Mouse (Mus musculus): ENCODE data around the gene Mgp. TPM values are rescaled to one million over a fixed set of nuclear protein-coding genes. Genes with fewer than 3 reads are reported as not detected.

Mgp gene
- polyA plus RNA-seq, 1 experiment, result 132 TPM

GRCm38 (mm10) chr6:136856071-136856636 lies 19.5 kb downstream of the Mgp start:
- Histone ChIP-seq H3K27me3 (ENCODE audit: control insufficient read depth, insufficient read depth, insufficient read length) (no peaks in the 10 kb centered on the region), H3ac (ENCODE audit: control insufficient read depth, insufficient read length) (no peak overlapping the region), H3K4me3 (no peak overlapping the region), H3K36me3 (ENCODE audit: control insufficient read depth, insufficient read depth) (no peaks in the 10 kb centered on the region), H3K4me2 (ENCODE audit: low read depth) (no peak overlapping the region), H3K79me2 (ENCODE audit: control insufficient read depth, insufficient read depth) (no peaks in the 10 kb centered on the region)
- no peak for TF ChIP-seq MAX (IDR thresholded peaks at IDR 0.05; ENCODE audit: low read depth)
- no peak for TF ChIP-seq POLR2AphosphoS2 (IDR thresholded peaks at IDR 0.05; ENCODE audit: insufficient read length, low read depth)
- TF ChIP-seq USF1 (IDR thresholded peaks at IDR 0.05; ENCODE audit: low read depth), result no peak
- TF ChIP-seq MYOD1 (IDR thresholded peaks at IDR 0.05; ENCODE audit: control insufficient read depth in 1 of 3, insufficient read length in 2 of 3, low read depth in 2 of 3), result no peak
- no peak for TF ChIP-seq TCF3 (IDR thresholded peaks at IDR 0.05; ENCODE audit: insufficient read length, low read depth)
- TF ChIP-seq SRF (IDR thresholded peaks at IDR 0.05; ENCODE audit: control insufficient read depth, insufficient read length, low read depth), result no peak

- H3K79me2 ChIP-seq (ENCODE audit: control insufficient read depth, insufficient read depth), result no peaks in the 10 kb centered on the region
- H3K36me3 ChIP-seq (ENCODE audit: control insufficient read depth, insufficient read depth), result no peaks in the 10 kb centered on the region
- no peak overlapping the region for H3ac ChIP-seq (ENCODE audit: control insufficient read depth, insufficient read length)
- no peak for TF ChIP-seq SRF (IDR thresholded peaks at IDR 0.05; ENCODE audit: control insufficient read depth, insufficient read length, low read depth)
- TF ChIP-seq MAX (IDR thresholded peaks at IDR 0.05; ENCODE audit: low read depth), result no peak
- no peak for TF ChIP-seq MYOD1 (IDR thresholded peaks at IDR 0.05; ENCODE audit: control insufficient read depth in 1 of 3, insufficient read length in 2 of 3, low read depth in 2 of 3)
- TF ChIP-seq USF1 (IDR thresholded peaks at IDR 0.05; ENCODE audit: low read depth), result no peak
- no peak for TF ChIP-seq POLR2AphosphoS2 (IDR thresholded peaks at IDR 0.05; ENCODE audit: insufficient read length, low read depth)
- TF ChIP-seq TCF12 (IDR thresholded peaks at IDR 0.05; ENCODE audit: insufficient read depth, poor library complexity, severe bottlenecking), result no peak
- no peak for TF ChIP-seq POLR2A (IDR thresholded peaks at IDR 0.05; ENCODE audit: insufficient read length, low read depth)
- no peak for TF ChIP-seq TCF3 (IDR thresholded peaks at IDR 0.05; ENCODE audit: insufficient read length, low read depth)
- no peak for TF ChIP-seq REST (IDR thresholded peaks at IDR 0.05; ENCODE audit: insufficient read depth, insufficient read length)
- no peak for TF ChIP-seq E2F4 (IDR thresholded peaks at IDR 0.05; ENCODE audit: insufficient read depth)
- TF ChIP-seq CEBPB (IDR thresholded peaks at IDR 0.05; ENCODE audit: insufficient read depth, poor library complexity, severe bottlenecking), result no peak
- TF ChIP-seq MYOG (IDR thresholded peaks at IDR 0.05; ENCODE audit: control insufficient read depth in 1 of 3, insufficient read depth in 1 of 3, insufficient read length in 2 of 3, low read depth in 2 of 3), result no peak
- no peak overlapping the region for H3K4me2 ChIP-seq (ENCODE audit: low read depth)
- no peaks in the 10 kb centered on the region for H3K27me3 ChIP-seq (ENCODE audit: control insufficient read depth, insufficient read depth, insufficient read length)
- no peak overlapping the region for H3K4me3 ChIP-seq
Measured at GRCm38 (mm10) chr6:136855183-136855582, 20.4 kb downstream of the Mgp start.

GRCm38 (mm10) chr6:136854361-136854781 lies 21.3 kb downstream of the Mgp start:
- TF ChIP-seq POLR2AphosphoS2 (IDR thresholded peaks at IDR 0.05; ENCODE audit: insufficient read length, low read depth) (no peak), SRF (IDR thresholded peaks at IDR 0.05; ENCODE audit: control insufficient read depth, insufficient read length, low read depth) (no peak), TCF12 (IDR thresholded peaks at IDR 0.05; ENCODE audit: insufficient read depth, poor library complexity, severe bottlenecking) (no peak), MYOD1 (IDR thresholded peaks at IDR 0.05; ENCODE audit: control insufficient read depth in 1 of 3, insufficient read length in 2 of 3, low read depth in 2 of 3) (no peak), MYOG (IDR thresholded peaks at IDR 0.05; ENCODE audit: control insufficient read depth in 1 of 3, insufficient read depth in 1 of 3, insufficient read length in 2 of 3, low read depth in 2 of 3) (no peak), USF1 (IDR thresholded peaks at IDR 0.05; ENCODE audit: low read depth) (no peak), POLR2A (IDR thresholded peaks at IDR 0.05; ENCODE audit: insufficient read length, low read depth) (no peak), E2F4 (IDR thresholded peaks at IDR 0.05; ENCODE audit: insufficient read depth) (no peak), TCF3 (IDR thresholded peaks at IDR 0.05; ENCODE audit: insufficient read length, low read depth) (no peak), MAX (IDR thresholded peaks at IDR 0.05; ENCODE audit: low read depth) (no peak), CEBPB (IDR thresholded peaks at IDR 0.05; ENCODE audit: insufficient read depth, poor library complexity, severe bottlenecking) (no peak), REST (IDR thresholded peaks at IDR 0.05; ENCODE audit: insufficient read depth, insufficient read length) (no peak)
- H3ac ChIP-seq (ENCODE audit: control insufficient read depth, insufficient read length), result no peak overlapping the region
- H3K36me3 ChIP-seq (ENCODE audit: control insufficient read depth, insufficient read depth), result no peaks in the 10 kb centered on the region
- no peaks in the 10 kb centered on the region for H3K27me3 ChIP-seq (ENCODE audit: control insufficient read depth, insufficient read depth, insufficient read length)
- no peak overlapping the region for H3K4me2 ChIP-seq (ENCODE audit: low read depth)
- no peak overlapping the region for H3K4me3 ChIP-seq
- no peaks in the 10 kb centered on the region for H3K79me2 ChIP-seq (ENCODE audit: control insufficient read depth, insufficient read depth)

- TF ChIP-seq CEBPB (IDR thresholded peaks at IDR 0.05; ENCODE audit: insufficient read depth, poor library complexity, severe bottlenecking) (no peak), POLR2A (IDR thresholded peaks at IDR 0.05; ENCODE audit: insufficient read length, low read depth) (no peak), MYOD1 (IDR thresholded peaks at IDR 0.05; ENCODE audit: control insufficient read depth in 1 of 3, insufficient read length in 2 of 3, low read depth in 2 of 3) (no peak), TCF12 (IDR thresholded peaks at IDR 0.05; ENCODE audit: insufficient read depth, poor library complexity, severe bottlenecking) (no peak), E2F4 (IDR thresholded peaks at IDR 0.05; ENCODE audit: insufficient read depth) (no peak), MYOG (IDR thresholded peaks at IDR 0.05; ENCODE audit: control insufficient read depth in 1 of 3, insufficient read depth in 1 of 3, insufficient read length in 2 of 3, low read depth in 2 of 3) (no peak), POLR2AphosphoS2 (IDR thresholded peaks at IDR 0.05; ENCODE audit: insufficient read length, low read depth) (no peak), SRF (IDR thresholded peaks at IDR 0.05; ENCODE audit: control insufficient read depth, insufficient read length, low read depth) (no peak), USF1 (IDR thresholded peaks at IDR 0.05; ENCODE audit: low read depth) (no peak), REST (IDR thresholded peaks at IDR 0.05; ENCODE audit: insufficient read depth, insufficient read length) (no peak), TCF3 (IDR thresholded peaks at IDR 0.05; ENCODE audit: insufficient read length, low read depth) (no peak), MAX (IDR thresholded peaks at IDR 0.05; ENCODE audit: low read depth) (no peak)
- Histone ChIP-seq H3K27me3 (ENCODE audit: control insufficient read depth, insufficient read depth, insufficient read length) (no peaks in the 10 kb centered on the region), H3K79me2 (ENCODE audit: control insufficient read depth, insufficient read depth) (no peaks in the 10 kb centered on the region), H3ac (ENCODE audit: control insufficient read depth, insufficient read length) (no peak overlapping the region), H3K36me3 (ENCODE audit: control insufficient read depth, insufficient read depth) (no peaks in the 10 kb centered on the region), H3K4me2 (ENCODE audit: low read depth) (no peak overlapping the region), H3K4me3 (no peak overlapping the region)
Measured at GRCm38 (mm10) chr6:136852762-136853161, 22.9 kb downstream of the Mgp start.

Measured in myocyte (in vitro differentiated cells).